Mouse (Mus musculus): ENCODE measurements at regions not wholly inside any gene's neighbourhood (a gene's known extent, or its start where the extent isn't known, plus 50 kb on each side); places are given as distances from the start of the nearest gene placed in this dataset.

- DNase-seq (ENCODE audit: extremely low spot score in 1 of 2, low spot score in 2 of 2): peak in 1 of 2 experiments; percentile 13
- intact Hi-C loops (cut with DNase I): no loop called here
Measured at GRCm38 (mm10) chr7:117018349-117018748, 362.4 kb upstream of the Xylt1 start.

GRCm38 (mm10) chr7:117021716-117022115 lies 359.1 kb upstream of the Xylt1 start:
- intact Hi-C loops (cut with DNase I): no loop called here
- DNase-seq (ENCODE audit: extremely low spot score in 1 of 2, low spot score in 2 of 2): no peak

DNA sequence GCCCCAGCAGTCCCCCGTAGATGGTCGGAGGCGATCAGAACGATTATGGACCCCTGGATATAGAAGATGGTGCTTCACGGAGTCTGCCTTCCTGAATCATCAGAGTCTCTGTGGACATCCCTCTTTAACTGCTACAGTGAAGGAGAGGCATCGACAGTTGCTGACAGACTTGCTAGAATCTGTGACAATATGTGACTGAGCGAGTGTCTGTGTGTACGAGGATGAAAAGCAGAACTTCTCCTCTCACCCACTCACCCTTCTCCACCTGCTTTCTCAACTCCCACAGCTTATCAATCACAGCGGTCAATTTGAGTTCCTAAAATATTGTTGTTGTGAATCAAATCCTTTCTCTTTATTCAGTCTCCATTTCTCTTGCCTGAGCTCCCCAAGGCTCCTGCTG lies 335.9 kb upstream of the Xylt1 start:
- DNase-seq (ENCODE audit: extremely low spot score in 1 of 2, low spot score in 2 of 2): peak in 1 of 2 experiments; percentile 10
- intact Hi-C loops (cut with DNase I): no loop called here

DNA sequence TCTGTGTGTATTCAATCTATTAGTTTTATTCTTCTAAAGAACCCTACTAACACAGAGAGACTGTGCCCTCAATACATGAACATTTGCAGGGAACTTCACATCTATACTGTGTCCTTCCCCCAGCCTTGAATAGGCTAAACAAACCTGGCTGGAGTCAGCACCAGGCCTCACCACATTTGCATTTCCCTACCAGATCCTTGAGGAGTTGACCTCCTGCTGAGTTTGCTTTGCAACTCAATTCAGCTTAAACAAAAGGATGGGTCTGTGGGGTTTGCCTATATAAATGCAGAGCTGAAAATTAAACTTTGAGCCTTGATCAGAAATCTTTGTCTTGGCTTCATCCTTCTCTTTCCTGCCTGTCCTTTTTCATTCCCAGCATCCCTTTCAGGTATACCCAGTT lies 331.5 kb upstream of the Xylt1 start:
- no peak for DNase-seq (ENCODE audit: extremely low spot score in 1 of 2, low spot score in 2 of 2)

GRCm38 (mm10) chr7:117065771-117066170 lies 315.0 kb upstream of the Xylt1 start:
- no peak for DNase-seq (ENCODE audit: extremely low spot score in 1 of 2, low spot score in 2 of 2)
- intact Hi-C loops (cut with DNase I): no loop called here

More for the DNA sequence above, 331.5 kb upstream of the Xylt1 start:
- intact Hi-C loops (cut with DNase I): no loop called here

DNA sequence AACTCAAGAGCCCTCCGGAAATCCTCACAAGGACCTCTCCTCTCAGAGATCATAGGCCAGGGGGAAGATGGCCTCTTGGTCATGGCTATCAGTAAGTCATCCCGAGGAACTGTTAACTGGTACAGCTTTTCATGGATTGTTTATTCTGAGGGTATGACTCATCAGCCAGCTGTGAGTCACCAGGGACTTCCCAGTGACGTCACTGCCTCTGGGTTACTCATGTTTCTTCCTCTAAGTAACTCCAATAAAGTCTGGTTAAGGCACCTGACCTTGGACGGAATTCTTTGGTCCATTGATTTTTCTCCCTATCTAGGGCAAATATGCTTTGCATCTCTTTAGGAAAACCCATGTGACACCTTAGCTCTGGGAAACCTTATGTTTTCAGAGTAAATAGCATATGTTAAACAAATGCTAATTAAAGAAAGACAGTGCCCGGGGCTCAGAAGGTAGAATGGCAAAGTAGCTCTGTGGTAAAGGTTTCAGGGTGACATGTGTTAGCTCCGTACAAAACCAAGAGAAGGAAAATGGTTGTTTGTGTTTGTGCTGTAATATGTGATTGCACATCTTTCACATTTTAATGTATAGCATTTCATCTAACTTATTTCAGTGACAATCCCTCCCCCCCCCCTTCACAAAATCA lies 289.7 kb upstream of the Xylt1 start:
- intact Hi-C loops (cut with DNase I): no loop called here
- no peak for DNase-seq (ENCODE audit: extremely low spot score in 1 of 2, low spot score in 2 of 2)

DNA sequence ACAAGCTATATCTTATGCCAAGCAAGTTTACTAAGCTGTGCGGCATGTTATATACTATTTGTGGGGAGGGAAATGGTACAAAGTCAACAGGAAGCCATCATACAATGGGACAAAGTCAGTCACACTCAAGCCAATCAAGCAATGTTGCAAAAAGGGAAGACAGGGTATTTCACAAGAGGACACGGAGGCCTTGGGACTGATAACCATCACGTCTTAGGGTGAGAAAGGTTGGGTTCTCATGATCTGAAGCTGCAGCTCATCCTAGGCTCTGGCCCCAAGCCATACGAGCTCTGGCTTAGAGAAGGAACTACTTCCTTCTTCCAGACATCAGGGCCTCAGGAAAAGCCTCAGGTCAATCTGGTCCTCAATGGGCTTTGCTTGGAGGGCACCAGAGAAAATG lies 287.9 kb upstream of the Xylt1 start:
- no peak for DNase-seq (ENCODE audit: extremely low spot score in 1 of 2, low spot score in 2 of 2)
- intact Hi-C loops (cut with DNase I): no loop called here

DNA sequence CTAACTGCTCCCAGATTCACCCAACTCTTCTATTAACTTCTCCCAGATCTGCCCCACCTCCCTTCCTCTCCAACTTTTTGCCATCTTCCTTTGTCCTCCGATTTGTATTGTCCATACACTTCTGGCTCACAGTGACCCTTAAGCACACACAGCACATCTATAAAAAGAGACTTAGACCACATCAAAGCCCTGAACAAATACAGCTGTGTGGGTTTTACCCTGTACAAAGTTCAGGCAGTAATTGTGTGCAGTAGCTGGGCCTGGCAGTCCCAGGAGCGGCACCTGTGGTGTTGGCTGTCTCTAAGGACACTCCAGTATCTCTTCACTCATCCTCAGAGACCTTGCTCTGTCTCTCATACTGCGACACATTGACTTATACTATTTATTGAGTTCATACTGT lies 283.2 kb upstream of the Xylt1 start:
- no peak for DNase-seq (ENCODE audit: extremely low spot score in 1 of 2, low spot score in 2 of 2)
- intact Hi-C loops (cut with DNase I): no loop called here

DNA sequence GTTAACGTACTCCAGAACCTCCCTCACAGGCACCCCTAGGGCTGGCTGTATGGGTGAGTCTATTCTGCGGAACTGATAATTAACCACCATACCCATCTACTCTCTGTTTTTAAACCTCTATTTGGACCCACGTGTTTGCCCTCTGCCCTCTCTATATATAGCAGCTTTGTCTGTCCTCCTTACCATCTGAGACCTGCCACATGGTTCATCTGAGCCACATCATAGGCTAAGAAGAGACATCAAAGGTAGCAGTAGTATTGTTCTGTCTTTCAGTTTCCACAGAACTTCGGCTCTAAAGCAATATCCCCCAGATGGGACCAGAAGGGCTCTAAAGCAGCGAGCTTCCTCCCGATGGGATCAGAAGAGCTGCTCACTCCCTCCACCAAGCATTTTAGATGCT lies 281.7 kb upstream of the Xylt1 start:
- DNase-seq (ENCODE audit: extremely low spot score in 1 of 2, low spot score in 2 of 2): no peak
- intact Hi-C loops (cut with DNase I): no loop called here

- intact Hi-C loops (cut with DNase I): loop anchor here (10.0 kb wide), 1 partner anchor 398 kb away; no protein-coding TSS in a partner anchor
- DNase-seq (ENCODE audit: extremely low spot score in 1 of 2, low spot score in 2 of 2): no peak
Measured at GRCm38 (mm10) chr7:117103035-117103434, 277.7 kb upstream of the Xylt1 start.

- DNase-seq (ENCODE audit: extremely low spot score in 1 of 2, low spot score in 2 of 2): peak in 1 of 2 experiments; percentile 71
- intact Hi-C loops (cut with DNase I): loop anchor here (5.0 to 10.0 kb wide), 2 partner anchors 46 to 402 kb away; no protein-coding TSS in a partner anchor
Measured at GRCm38 (mm10) chr7:117106691-117107191, 274.0 kb upstream of the Xylt1 start.

DNA sequence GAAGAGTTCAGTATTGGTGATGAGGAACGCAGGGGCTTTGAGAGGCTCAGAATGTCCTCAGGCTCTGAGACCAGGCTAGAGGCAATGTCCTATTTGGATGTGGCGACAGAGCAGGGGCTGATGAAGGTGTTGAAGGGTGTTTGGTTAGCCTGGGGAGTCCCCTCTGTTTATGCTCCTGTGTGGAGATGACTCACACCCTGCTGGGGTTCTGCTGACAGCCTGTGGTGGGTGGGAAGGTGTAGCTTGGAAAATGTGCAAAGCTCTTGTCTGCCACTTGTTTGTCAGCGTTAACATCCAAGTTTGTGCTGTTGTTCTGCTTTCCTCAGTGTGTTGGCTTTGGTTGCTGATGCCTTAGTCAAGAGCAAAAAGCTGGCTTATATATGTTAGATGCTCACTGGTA lies 272.4 kb upstream of the Xylt1 start:
- DNase-seq (ENCODE audit: extremely low spot score in 1 of 2, low spot score in 2 of 2): no peak
- intact Hi-C loops (cut with DNase I): loop anchor here (5.0 to 10.0 kb wide), 2 partner anchors 44 to 404 kb away; no protein-coding TSS in a partner anchor

DNA sequence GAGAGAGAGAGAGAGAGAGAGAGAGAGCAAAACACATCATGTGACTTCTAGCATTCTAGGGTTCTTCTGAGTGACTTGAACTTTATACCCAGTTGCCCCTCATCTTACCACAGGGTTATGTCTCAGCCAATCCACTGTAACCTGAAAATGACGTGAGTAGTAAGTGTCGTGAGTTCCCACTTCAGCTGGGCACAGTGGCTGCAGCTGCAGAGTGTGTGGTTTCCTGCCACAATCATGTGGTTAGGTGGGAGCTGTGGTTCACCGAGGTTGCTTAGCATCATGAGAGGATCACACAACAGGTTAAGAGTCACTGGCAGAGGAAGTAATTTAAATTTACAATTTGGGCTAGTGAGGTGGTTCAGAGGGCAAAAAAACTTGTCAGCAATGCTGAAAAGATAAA lies 253.1 kb upstream of the Xylt1 start:
- intact Hi-C loops (cut with DNase I): no loop called here
- DNase-seq (ENCODE audit: extremely low spot score in 1 of 2, low spot score in 2 of 2): no peak

- DNase-seq (ENCODE audit: extremely low spot score in 1 of 2, low spot score in 2 of 2): no peak
- intact Hi-C loops (cut with DNase I): no loop called here
Measured at GRCm38 (mm10) chr7:117134869-117135268, 245.9 kb upstream of the Xylt1 start.

DNA sequence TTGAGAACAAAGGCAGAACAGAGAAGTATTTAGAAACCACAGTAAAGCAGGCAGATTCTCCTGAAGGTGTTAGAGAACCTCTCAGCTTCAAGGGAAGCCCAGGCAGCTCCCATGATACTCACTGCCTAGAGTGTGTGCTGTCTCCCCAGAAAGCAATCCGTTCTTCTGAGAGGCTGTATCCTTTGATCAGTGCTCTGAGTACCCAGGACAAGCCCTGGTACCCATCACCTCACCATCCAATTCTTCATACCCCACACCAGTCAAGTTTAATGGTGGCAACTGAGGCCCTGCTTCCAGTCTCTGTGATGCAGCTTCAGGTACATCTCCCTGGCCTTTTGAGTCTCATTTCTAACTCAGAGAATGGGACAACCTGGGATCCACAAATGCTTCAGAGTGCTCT lies 242.1 kb upstream of the Xylt1 start:
- intact Hi-C loops (cut with DNase I): no loop called here
- DNase-seq (ENCODE audit: extremely low spot score in 1 of 2, low spot score in 2 of 2): no peak

- peak; percentile 76 to 77 for DNase-seq (ENCODE audit: extremely low spot score in 1 of 2, low spot score in 2 of 2)
Measured at GRCm38 (mm10) chr7:117139245-117139970, 241.4 kb upstream of the Xylt1 start.

GRCm38 (mm10) chr7:117139971-117140247 lies 240.9 kb upstream of the Xylt1 start:
- DNase-seq (ENCODE audit: extremely low spot score in 1 of 2, low spot score in 2 of 2): no peak
- intact Hi-C loops (cut with DNase I): no loop called here

More at GRCm38 (mm10) chr7:117139245-117139970, 241.4 kb upstream of the Xylt1 start:
- intact Hi-C loops (cut with DNase I): no loop called here

GRCm38 (mm10) chr7:117146809-117147208 lies 234.0 kb upstream of the Xylt1 start:
- peak in 1 of 2 experiments; percentile 76 for DNase-seq (ENCODE audit: extremely low spot score in 1 of 2, low spot score in 2 of 2)
- intact Hi-C loops (cut with DNase I): no loop called here

- intact Hi-C loops (cut with DNase I): loop anchor here (5.0 kb wide), 1 partner anchor 43 kb away; no protein-coding TSS in a partner anchor
- DNase-seq (ENCODE audit: extremely low spot score in 1 of 2, low spot score in 2 of 2): no peak
Measured at GRCm38 (mm10) chr7:117150355-117150754, 230.4 kb upstream of the Xylt1 start.

Measured in left cerebral cortex, postnatal 10 days (tissue).